Mouse (Mus musculus): Measurements from ENCODE around the gene Ctdspl.

Gene Ctdspl

GRCm38 (mm10) chr9:118950061-118950460 is 23.8 kb downstream of the Ctdspl start:
- no peak for DNase-seq (ENCODE audit: low spot score)

GRCm38 (mm10) chr9:118950751-118951150 is 24.5 kb downstream of the Ctdspl start:
- DNase-seq (ENCODE audit: low spot score), result no peak

- no peak for DNase-seq (ENCODE audit: low spot score)
These were observed 25.1 kb downstream of the Ctdspl start for GRCm38 (mm10) chr9:118951381-118951780.

GRCm38 (mm10) chr9:118952180-118952579 is 25.9 kb downstream of the Ctdspl start:
- no peak for DNase-seq (ENCODE audit: low spot score)

- DNase-seq (ENCODE audit: low spot score), result no peak
These were observed 27.4 kb downstream of the Ctdspl start for GRCm38 (mm10) chr9:118953465-118954194.

GRCm38 (mm10) chr9:118958802-118959201 is 32.5 kb downstream of the Ctdspl start:
- DNase-seq (ENCODE audit: low spot score), result no peak

GRCm38 (mm10) chr9:118960415-118961091 is 34.3 kb downstream of the Ctdspl start:
- DNase-seq (ENCODE audit: low spot score), result no peak

GRCm38 (mm10) chr9:118963149-118963548 is 36.9 kb downstream of the Ctdspl start:
- no peak for DNase-seq (ENCODE audit: low spot score)

GRCm38 (mm10) chr9:118964263-118965034 is 38.2 kb downstream of the Ctdspl start:
- no peak for DNase-seq (ENCODE audit: low spot score)

- no peak for DNase-seq (ENCODE audit: low spot score)
These were observed 43.6 kb downstream of the Ctdspl start for GRCm38 (mm10) chr9:118969810-118970209.

GRCm38 (mm10) chr9:118973028-118973427 is 46.8 kb downstream of the Ctdspl start:
- DNase-seq (ENCODE audit: low spot score), result no peak

GRCm38 (mm10) chr9:118973566-118973965 is 47.3 kb downstream of the Ctdspl start:
- DNase-seq (ENCODE audit: low spot score), result no peak

GRCm38 (mm10) chr9:118974148-118974547 is 47.9 kb downstream of the Ctdspl start:
- no peak for DNase-seq (ENCODE audit: low spot score)

- DNase-seq (ENCODE audit: low spot score), result no peak
These were observed 49.0 kb downstream of the Ctdspl start for GRCm38 (mm10) chr9:118975211-118975671.

GRCm38 (mm10) chr9:118975758-118976157 is 49.5 kb downstream of the Ctdspl start:
- no peak for DNase-seq (ENCODE audit: low spot score)

GRCm38 (mm10) chr9:118976561-118976960 is 50.3 kb downstream of the Ctdspl start:
- no peak for DNase-seq (ENCODE audit: low spot score)

- no peak for DNase-seq (ENCODE audit: low spot score)
These were observed 51.2 kb downstream of the Ctdspl start for GRCm38 (mm10) chr9:118977425-118977824.

GRCm38 (mm10) chr9:118980411-118980823 is 54.2 kb downstream of the Ctdspl start:
- no peak for DNase-seq (ENCODE audit: low spot score)

- no peak for DNase-seq (ENCODE audit: low spot score)
These were observed 58.6 kb downstream of the Ctdspl start for GRCm38 (mm10) chr9:118984650-118985432.

- DNase-seq (ENCODE audit: low spot score), result no peak
These were observed 60.0 kb downstream of the Ctdspl start for GRCm38 (mm10) chr9:118986286-118986685.

GRCm38 (mm10) chr9:118988787-118989580 is 62.7 kb downstream of the Ctdspl start:
- DNase-seq (ENCODE audit: low spot score), result no peak
